Mouse (Mus musculus) lung, adult 18-20 months (tissue): ENCODE measurements around the gene Fat3.

ENCODE experiments used
- DNase-seq, 2 experiments: peaks; one replicate each; pipeline ENCODE4 v3.0.0; 2022; ENCODE audit warnings: mixed read lengths in 2 of 2

Fat3 gene

DNA sequence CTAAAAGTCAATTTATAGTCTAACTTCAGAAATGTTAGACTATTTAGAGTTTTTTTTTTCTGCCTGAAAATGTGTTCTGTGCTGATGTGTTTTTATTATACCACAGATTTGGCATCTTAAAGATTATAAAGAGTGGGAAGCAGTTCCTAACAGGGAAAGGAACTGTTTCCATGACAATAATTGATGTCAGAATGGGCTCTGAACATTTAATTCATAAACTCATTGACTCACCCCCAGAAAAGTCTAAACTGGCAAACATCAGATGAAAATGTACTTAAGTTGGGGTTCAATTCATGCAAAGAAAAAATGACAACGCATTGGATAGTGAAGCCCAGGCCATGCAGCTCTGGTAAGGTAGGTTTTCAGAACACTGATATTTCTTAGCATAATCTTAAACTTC lies 193.3 kb downstream of the Fat3 start:
- DNase-seq = no peak

DNA sequence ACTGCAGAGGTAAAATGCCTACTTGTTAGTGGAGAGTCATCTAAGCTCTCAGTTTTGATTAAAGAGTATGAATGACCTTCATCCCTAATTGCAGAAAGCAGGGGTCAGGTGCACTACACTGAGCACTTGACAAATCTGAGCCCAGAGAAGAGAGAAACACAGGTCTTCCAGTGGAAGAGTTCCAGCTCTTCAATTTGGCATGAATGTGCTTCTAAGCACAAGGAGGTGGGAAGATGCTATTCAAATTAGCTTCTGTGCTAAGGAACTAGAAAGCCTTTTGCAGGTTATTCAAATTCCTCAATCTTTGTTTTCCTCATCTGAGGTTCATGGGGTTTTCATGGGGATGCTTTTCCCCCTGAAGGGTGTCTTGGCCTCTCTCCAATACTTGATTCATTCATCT lies 194.9 kb downstream of the Fat3 start:
- DNase-seq = no peak

DNA sequence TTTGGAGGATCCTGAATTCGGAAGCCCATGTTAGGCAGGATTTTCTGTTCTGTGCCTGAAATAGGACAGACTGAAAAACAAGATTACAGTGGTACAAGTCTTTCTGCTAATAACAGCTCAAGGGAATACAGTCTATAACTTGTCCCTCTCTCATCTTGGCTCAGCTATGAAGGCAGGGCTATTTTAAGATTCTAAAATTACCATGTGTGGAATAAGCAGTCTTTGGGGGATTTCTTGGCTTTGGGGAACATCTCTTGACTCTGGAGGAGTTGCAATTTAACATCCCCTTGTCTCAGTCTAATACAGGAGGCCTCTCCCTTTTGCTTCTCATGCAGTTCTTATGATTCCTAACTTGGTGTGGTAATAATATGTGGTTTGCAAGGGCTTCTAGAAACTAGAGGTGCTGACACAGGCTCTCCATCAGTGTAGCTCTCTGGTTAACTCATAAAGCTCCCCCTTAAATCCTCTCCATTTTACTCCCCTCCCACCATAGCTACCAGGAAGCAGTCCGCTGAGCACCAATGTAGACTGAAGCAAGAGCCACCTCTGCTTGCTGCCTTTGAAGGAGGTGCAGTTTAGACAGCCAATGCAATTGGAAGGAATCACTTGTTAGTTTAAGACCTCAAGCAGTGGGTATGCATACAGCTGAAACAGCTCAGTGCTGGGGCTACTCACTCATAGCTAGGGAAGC lies 195.5 kb downstream of the Fat3 start:
- DNase-seq = no peak

DNA sequence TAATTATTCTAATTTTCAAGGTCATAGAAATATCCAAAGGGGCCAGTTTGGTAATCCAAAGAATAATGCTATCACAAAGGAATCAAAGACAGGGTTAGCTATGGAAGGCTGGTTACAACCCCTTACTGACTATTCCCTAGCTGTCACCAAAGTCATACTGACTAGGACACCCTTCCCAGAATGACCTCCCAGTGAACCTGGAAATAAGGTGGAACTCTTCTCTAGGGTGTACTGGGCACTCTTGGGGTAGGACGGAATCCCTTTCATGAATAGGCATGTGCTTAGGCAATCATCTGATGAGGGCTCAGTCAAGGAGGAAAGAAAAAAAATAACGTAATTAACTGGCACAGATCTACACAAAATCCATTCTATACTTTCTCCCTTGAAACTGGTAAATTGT lies 196.1 kb downstream of the Fat3 start:
- no peak for DNase-seq

DNA sequence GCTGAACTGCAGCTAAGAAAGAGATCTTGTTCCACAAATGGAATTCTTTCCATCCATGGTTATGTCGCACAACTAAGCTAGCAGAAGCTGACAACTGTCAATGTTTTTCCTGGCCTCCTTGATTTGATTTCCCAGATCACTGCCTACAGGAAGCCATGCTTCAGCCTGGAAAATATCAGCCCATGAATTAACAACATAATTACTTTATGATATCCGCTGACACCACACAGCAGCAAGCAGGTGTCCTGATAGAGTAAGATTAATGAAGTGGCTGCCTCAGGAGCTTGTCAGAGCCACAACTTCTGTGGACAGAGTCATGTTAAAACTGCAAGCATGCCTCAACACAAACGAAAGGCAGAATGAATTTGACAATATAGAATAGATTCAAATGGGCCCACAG lies 198.6 kb downstream of the Fat3 start:
- no peak for DNase-seq

DNA sequence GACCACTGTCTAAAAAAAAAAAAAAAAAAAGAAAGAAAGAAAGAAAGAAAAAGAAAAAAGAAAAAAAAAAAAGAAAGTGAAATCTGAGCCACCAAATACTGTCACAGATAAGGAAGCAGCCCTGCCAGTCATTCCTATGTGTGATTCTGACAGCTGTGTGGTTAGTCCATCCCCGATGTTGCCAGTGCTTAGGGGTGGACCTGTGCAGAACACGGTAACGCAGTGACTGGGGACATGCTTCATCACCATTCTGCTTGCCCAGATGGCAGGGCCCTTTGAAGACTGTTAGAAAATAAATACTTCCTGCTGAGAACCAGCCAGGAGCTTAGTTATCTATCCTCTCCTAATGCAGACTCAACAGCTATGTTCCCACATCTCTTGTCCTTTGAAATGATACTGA lies 203.2 kb downstream of the Fat3 start:
- no peak for DNase-seq

DNA sequence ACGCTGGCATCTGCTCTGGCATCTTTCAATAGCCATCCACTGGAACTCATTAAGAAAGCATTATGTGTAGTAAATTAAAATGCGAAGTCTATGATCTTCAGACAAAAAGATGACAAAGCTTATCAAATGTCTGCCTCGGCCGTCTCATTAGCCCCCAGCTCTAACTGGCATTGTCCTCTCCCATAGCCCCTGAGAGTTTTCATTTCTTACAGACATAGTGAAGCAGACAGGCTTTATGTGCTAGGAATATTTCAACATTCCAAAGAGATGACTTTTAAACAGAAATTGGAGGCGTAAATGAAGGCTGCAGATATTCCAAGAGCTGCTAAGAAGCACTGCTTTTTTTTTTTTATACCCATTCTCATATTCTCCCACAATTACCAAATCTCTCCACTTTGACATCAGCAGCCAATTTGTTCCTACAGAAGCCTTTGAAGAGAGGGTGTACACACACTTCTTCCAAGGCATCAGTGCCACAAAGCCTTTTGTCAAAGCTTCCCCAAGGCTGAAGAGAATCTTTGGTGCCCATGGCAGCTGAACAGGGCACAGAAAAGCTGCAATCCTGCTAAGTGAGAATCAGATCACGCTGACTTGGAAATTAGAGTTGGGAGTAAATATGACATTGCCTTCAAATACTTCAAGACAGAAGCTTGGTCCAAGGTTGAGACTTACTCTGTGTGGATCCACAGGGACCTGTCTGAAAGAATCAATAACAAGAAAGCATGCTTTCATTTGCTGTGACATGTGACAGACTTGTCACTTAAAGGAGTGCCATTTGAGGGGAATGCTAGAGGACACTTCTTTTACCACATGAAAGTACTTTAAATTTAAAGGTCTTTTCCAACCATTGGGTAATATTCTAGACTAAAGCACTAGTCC lies 206.9 kb downstream of the Fat3 start:
- DNase-seq = no peak

DNA sequence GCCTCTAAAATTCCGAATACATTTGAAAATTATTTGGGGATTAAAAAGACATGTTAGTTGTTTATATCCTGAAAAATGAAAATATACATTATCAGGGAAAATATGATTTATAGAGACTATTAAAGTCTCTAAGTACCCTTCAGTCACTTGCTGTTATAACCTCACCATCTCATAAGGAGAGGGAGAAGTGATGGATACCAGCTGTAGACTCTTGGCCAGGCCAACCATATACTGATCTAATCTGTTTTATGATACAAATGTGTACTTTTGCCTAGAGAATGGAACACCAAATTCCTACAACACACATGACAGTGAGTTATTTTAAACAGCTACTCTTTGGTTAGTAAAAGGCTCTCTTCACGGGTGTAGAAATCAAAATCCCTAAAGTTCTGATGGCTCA lies 208.6 kb downstream of the Fat3 start:
- no peak for DNase-seq

DNA sequence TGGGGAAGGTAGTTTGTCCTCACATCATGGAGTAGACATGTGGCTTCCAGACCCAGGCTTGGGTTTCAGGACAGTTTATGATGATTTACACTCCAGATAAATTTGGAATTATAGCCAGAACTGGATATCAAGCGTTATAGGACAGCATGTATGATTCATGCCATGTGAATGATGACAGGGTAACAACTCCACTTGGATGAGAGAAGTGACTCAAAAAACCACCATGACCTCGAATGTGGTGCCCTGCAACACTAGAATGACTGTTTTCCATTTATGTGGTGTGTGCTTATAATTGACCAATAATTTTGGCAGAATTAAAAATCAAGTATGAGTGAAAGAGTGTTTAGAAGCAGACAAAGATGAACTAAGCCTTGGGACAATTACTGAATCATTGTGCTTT lies 210.2 kb downstream of the Fat3 start:
- no peak for DNase-seq

DNA sequence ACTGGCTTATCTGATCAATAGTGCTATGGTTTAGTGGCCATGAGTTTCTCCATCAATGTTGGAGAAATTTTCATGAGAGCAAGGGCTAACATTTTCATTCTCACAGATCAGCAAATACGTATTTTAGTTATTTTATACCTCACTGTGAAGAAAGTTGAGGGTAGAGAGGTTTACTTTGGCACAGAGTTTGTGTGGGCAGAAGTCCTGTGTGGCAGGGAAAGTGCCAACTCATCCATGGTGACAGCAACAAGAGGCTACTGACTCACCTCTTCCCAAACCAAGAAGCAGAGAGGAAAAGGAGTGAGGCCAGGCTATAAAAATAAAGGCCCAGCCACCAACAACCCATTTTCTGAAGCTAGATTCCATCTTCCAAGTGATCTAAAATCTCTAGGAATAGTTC lies 218.1 kb downstream of the Fat3 start:
- peak; percentile 4 to 6 for DNase-seq

DNA sequence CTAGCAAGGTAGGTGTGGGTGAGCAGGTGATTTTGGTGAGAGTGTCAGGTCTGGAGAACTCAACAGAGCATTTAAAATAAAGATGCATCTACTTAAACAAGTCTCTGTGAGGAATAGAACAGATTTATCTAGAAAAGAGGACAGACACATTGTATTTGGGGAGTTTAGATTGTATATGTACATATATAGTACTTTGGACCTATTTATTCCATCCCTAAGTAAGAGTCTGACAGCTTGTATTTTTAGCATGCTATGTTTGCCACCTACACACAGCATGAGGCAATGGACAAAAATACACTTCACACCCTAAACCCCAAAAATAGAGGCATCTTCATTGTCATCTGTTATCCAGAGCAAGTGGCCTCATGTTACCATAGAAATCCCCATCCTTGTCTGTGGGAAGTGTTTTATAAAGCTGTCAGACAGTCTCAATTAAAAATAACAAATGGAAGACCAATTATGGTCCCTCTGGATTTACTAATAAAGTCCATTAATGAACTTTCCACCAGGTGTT lies 218.7 kb downstream of the Fat3 start:
- DNase-seq = no peak

DNA sequence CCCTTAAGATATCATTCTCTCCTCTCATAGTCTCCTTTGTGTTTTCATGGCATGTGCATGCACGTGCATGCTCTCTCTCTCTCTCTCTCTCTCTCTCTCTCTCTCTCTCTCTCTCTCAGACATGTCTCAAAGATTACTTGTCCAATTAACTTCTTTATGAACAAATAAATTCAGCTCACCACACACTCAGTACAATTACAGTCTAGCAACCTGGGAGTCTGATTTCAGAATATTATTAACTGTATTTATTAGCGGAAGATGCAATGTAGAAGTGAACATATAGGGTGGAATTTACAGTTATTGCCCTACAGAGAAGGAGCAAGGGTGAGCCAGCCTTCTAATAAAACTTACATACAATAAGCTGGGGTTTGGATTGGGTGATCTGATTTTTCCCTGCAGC lies 225.5 kb downstream of the Fat3 start:
- no peak for DNase-seq

DNA sequence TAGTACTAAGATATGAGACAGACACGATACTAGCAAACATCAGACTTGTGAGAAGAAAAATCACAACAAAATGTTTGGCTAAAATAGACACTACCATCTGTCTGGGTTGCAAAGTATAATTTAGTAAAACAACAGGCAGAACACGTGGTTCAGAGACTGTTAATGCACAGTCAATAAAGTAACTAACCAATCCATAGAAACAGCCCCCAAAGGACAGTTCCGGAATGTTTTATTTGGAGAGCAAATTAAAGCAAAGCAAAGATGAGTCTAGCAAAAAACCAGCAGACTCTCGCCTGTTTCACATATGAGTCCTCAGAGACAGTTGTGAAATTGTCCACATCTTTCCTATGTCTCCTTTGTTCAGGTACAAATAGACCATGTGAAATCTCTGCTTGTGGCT lies 227.0 kb downstream of the Fat3 start:
- DNase-seq = no peak

DNA sequence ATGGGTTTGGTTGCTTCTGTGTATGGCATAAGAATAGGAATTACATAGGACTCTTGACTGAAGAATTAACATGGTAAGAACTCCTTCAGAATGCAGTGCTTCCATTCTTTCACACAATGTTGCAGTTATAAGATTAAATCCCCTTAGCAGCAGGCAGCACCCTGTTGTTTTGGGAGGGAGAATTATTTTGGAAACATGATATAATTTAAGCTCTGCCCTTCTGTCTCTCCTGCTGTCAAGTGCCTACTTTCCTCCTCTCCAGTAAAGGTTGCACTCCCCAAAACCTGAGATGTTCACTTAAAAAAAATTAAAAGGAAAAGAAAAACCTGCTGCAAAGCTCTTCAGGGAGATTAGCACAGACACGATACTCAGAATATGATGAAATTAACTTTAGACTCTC lies 228.3 kb downstream of the Fat3 start:
- DNase-seq = no peak

DNA sequence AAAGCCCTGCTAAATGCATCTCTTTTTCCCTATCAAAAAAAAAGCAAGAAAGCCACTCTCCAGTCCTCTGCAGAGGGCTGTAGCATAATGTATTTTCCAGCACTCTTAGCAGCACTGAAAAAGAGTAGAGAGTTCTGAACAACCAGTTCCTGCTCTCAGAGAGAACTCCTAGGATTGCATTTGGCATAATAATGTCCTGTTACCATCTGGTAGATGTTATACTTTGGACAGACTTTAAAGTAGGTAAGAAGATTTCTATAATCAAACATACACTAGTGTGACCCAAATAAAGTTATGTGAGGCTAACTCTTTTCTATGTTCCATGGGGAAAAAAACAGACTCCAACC lies 230.3 kb downstream of the Fat3 start:
- DNase-seq = no peak

DNA sequence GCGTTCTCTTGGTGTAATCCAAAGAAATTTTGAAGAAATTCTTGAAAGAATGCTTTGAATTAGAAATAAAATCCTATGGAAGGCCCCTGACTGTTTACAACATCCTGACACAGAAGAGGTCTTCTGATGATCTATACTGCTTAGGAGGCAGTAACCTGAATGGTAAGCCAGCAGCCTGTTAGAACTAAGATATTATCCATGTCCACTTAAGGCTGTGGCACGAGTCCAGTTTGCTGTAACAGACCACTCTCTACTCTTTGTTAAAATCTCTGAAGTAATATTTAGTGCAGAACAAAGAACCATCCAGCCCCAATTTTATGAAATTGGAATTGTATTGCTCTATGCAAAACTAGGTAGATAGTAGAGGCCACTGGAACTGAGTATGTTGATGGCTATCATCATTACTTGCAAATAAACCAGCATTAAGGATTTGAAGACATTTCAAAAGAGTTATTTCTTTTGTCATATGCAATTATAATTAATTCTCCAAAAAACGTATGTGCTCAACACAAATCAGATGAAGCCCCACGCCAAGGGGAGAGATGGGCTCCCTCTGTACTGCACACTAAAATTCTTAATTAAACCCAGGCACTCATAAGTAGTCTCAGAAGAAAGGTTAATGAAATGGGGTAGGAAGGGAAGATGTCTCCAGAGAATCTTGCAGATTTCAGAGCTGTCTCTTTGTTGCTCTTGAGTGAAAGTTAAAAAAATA lies 230.9 kb downstream of the Fat3 start:
- no peak for DNase-seq

DNA sequence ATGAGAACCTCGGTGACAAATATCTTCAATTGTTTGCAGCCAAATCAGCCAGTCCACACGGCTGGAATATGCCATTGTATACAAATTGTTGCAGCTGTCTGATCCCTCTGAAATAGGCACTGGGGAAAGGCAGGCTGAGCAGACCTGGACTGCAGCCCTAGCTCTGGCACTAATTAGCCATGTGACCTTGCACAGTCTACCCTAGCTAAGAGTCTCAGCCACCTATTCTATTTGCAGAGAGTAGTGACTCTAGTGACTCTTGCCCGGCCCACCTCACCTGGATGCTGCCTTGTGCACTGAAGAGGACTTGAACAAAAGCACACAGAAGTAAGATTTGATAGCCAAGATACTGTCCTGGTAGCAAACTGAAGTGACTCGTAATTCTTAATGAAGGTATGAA lies 235.6 kb downstream of the Fat3 start:
- DNase-seq = no peak

DNA sequence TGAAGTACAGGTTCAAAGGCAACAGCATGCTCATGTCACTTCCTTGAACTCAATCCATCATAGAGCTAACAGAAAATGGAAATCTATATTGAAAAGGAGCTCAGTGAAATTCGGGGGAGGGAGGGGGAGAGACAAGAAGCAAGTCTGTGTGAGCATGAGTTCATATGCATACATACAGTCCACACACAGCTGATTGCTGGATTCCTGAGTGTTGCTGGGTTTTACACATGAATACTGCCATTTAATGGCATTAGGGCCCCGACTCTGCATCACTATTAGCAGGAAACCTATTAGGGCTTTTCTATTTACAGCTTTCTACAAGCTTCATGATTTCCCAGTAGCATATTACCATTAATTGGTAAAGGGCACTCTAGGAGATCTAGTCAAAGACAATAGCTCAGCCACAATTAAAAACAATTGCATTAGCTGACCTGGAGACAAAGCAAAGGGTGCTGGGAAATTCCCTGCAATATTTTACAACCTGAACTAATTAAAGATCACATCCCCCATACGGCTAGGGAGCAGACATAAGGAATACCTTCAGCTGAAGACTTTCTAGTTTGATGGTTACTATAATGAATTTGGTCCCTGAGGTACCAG lies 243.7 kb downstream of the Fat3 start:
- DNase-seq = no peak

DNA sequence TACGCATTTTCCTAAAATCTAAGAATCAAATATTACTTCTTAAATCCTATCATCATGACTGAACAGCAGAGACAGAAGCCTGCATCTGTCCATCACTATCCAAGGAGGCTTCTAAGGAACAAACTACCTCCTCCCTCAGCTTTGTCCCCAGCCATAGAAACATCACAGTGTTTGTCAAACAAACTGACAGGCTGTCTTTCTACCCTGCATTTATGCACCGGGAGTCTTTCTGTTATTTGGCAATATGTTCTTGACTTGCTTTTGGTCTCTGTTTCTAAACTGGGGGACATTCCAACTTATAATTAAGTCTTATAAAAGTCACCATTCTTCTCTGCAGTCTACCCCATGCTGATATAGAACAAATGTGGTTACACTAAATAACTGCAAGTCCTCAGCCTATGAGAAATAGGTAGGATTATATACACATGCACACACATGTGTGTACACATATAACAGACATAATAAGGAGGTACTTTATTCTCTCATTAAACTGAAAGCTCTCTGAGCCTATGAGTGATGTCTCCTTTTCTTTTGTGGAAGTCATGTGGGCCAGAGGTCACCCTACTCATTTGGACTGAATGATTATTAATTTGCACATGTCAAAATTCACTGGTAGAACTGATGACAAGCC lies 244.4 kb downstream of the Fat3 start:
- no peak for DNase-seq

DNA sequence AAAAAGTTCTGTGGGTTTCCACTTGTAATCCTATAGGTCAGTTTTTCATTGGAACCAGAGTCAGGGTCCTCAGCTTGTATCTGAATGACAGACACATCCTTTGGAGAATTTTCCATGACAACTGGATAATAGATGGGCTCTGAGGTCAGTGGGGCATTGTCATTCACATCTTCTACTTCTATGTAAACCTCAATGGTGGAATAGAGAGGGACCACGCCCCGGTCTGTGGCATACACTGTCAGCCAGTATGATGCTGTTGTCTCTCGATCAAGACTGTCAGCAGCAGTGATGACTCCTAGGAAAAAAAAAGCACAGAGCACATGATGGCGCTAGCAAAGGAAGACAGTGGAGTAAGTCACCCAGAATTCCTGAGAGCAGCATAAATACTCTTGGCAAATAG lies 254.3 kb downstream of the Fat3 start:
- no peak for DNase-seq

DNA sequence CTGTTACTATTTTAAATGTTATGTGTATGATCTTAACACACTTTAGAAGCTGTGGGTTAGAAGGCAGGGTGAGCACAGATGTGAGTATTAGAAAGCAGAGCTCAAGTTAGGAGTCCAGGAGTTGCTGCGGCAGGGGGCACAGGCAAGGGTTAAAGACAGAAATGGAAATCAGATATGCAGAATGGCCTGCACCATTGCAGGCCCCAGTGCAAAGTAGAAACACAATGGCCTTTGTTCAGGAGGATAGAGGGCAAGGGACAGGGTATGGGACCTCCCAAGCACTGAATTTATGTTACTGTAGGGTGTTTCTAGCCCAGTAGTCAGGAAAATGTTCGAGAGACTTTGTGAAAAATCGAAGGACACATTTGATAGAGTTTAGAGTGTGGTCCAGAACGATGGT lies 269.5 kb downstream of the Fat3 start:
- no peak for DNase-seq

DNA sequence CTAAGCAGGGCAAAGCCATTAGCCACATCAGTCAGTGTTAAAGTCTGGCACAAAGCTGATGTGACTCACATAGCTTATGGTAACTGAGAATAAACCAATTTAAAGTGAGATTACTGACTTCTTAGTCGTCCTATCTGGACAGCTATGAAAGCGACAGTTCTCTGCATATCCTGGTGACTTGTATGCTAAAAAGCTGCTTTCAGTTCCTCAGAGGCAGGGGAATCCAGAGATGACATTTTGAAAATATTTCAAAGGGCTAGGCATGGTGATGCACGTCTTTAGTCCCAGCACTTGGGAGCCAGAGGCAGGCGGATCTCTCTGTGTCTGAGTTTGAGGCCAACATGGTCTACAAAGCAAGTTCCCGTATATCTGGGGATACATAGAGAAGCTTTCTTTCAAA lies 272.2 kb downstream of the Fat3 start:
- no peak for DNase-seq

DNA sequence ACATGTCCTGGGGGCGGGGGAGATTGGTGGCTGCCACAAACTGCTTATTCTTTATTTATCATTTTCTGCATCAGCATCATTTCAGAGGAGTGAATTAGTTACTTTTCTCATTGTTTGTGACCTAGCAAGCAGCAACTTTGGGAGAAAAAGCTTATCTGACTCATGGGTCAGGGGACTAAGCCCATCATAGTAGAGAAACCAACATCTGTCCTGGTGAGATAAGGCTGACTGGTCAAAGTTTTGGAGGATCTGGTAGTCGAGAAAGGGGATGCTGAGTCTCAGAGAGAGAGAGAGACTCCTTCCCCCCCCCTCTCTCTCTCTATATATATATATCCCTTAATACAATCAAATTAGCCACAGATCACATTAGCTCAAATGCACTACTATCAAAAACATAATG lies 273.7 kb downstream of the Fat3 start:
- no peak for DNase-seq
